Mouse (Mus musculus): ENCODE results near the gene Sorbs2. TPM values are rescaled to one million over a fixed set of nuclear protein-coding genes. Genes with fewer than 3 reads are reported as not detected.

Sorbs2 gene
- polyA plus RNA-seq, 1 experiment from 2014 or later, result 77.9 TPM

DNA sequence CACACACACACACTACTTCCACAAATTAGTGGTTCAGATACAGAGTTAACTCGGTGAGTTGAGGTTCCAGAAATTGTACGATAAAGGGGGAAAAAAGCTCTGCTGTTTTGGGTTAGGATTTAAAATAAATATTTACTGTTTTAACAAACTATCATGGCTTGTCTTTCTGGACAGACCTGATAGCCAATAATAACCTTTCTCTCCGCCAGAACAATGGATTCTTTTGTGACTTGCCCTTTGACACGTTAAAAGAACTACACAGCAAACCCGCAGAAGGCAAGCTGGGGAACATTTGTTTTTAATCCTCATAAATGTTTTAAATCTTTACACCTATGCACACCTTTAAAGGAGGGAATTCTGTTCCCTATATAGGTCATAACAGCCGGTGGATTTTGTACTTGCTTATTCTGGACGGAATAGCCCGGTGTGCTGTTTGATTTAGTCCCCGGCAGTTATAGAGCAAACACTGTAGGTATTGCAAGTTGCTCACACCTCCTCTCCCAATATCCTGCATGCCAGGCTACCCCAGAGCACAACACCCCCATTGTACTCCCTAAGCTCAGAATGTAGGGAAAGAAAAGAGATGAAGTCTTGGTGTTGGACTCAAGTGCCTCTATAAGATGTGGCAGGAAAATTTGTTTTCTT, 121.0 kb downstream of the Sorbs2 start:
- H3K27ac ChIP-seq, result peak overlapping the region; percentile 98
- WGBS, result 7% methylated on average over 9 of the region's 9 CpGs

DNA sequence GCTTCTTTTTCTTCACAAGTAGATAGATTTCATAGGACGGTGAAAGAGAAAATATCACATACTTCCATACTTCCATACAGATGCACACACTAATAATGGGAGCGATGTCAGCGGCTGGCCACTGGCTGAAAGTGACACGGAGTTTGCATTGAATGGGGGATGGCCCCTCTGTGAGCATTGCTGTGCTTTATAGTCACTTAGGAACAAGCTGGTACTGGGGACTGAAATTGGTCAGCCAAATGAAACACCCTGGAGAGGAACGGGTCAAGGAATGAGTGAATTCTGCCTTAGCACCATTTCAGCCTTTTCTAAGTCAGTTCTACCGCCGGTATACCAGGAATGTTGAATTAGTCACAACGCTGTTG, 121.5 kb downstream of the Sorbs2 start:
- Histone ChIP-seq H3K36me3 (no peaks in the 10 kb centered on the region), H3K9me3 (no peaks in the 10 kb centered on the region), H3K4me2 (replicated peaks) (peak overlapping the region; percentile 71), H3K27ac (peak overlapping the region; percentile 98; the same call in 1 of the 2 replicates), H3K27me3 (no peaks in the 10 kb centered on the region), H3K4me1 (replicated peaks) (peaks cover 39% of the 10 kb centered on the region), H3K4me3 (replicated peaks) (peak overlapping the region; percentile 64), H3K9ac (replicated peaks) (peak overlapping the region; percentile 88)
- ATAC-seq, result no peak
- 35% methylated on average over 8 of the region's 8 CpGs for WGBS

More for the DNA sequence above, 121.0 kb downstream of the Sorbs2 start:
- no peaks in the 10 kb centered on the region for H3K36me3 ChIP-seq
- peak overlapping the region; percentile 64 for H3K4me3 ChIP-seq (replicated peaks)
- no peaks in the 10 kb centered on the region for H3K27me3 ChIP-seq
- H3K4me2 ChIP-seq (replicated peaks), result peak overlapping the region; percentile 71
- ATAC-seq, result no peak
- peaks cover 39% of the 10 kb centered on the region for H3K4me1 ChIP-seq (replicated peaks)
- peak overlapping the region; percentile 88 for H3K9ac ChIP-seq (replicated peaks)
- H3K9me3 ChIP-seq, result no peaks in the 10 kb centered on the region

DNA sequence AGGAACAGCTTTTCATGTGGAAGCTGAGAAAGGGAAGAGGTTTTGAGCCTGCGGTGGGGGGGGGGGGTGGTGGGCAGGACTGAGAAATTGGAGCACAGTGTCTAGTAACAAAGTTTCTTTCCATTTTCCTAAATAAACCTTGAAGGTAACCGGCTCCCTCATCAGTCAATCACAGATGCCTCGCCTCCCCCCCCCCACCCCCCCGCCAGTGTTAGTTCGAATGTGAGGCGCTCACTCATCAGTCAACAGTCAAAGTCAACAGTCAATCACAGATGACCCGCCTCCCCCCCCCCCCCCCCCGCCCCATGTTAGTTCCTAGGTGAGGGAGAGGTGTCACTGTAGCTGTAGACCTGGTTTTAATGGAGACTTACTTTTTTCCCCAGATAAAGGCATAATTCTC, 123.4 kb downstream of the Sorbs2 start:
- 85% methylated on average over 8 of the region's 8 CpGs for WGBS
- H3K4me3 ChIP-seq (replicated peaks), result no peak overlapping the region
- no peak for ATAC-seq

DNA sequence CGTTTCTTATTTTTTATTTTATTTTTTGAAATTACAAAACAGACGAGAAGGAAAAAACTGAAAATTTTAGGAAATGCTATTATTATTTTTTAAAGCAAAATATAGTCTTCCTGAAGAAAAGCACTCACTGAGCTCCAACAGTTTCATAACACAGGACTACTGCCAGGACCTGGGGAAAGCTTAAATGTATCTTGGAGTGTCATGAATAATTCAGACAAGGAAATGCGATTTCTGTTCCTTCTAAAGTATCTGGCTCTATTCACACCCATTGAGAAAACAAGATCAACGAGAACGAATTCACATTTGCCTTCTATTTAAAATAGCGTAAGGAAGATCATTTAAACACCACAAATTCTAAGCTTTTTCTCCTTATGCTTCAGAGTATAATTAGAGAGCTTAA, 127.6 kb downstream of the Sorbs2 start:
- H3K4me2 ChIP-seq (replicated peaks), result no peak overlapping the region
- H3K27me3 ChIP-seq, result no peaks in the 10 kb centered on the region
- H3K4me3 ChIP-seq (replicated peaks), result no peak overlapping the region
- H3K9ac ChIP-seq (replicated peaks), result no peak overlapping the region
- no peaks in the 10 kb centered on the region for H3K36me3 ChIP-seq
- WGBS, result 72% methylated on average over 6 of the region's 6 CpGs
- no peaks in the 10 kb centered on the region for H3K9me3 ChIP-seq
- H3K27ac ChIP-seq, result no peak overlapping the region
- peaks cover 5% of the 10 kb centered on the region for H3K4me1 ChIP-seq (replicated peaks)
- no peak for ATAC-seq

More for the DNA sequence above, 123.4 kb downstream of the Sorbs2 start:
- no peaks in the 10 kb centered on the region for H3K27me3 ChIP-seq
- no peaks in the 10 kb centered on the region for H3K36me3 ChIP-seq
- peaks cover 36% of the 10 kb centered on the region for H3K4me1 ChIP-seq (replicated peaks)
- H3K9ac ChIP-seq (replicated peaks), result no peak overlapping the region
- H3K9me3 ChIP-seq, result no peaks in the 10 kb centered on the region
- H3K4me2 ChIP-seq (replicated peaks), result no peak overlapping the region
- H3K27ac ChIP-seq, result no peak overlapping the region

DNA sequence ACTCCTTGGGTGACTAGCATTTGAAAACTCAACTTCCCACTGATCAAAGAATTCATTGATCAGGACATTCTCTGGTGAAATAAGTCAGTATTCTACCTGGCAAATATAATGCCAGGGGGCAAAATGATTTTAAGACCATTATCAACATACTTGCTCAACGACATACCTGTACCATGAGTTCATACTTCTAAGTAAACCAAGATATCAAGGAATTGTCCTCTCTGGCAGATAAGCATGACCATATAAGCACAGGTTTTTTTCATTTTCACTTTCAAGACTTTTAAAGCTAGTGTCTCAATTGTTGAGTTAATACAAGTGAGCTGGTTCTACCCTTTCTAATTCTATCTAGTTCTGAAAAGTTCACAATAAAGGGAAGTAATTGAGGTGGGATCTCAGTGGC, 130.2 kb downstream of the Sorbs2 start:
- Histone ChIP-seq H3K4me3 (replicated peaks) (no peak overlapping the region), H3K27me3 (no peaks in the 10 kb centered on the region), H3K27ac (no peak overlapping the region), H3K4me1 (replicated peaks) (no peaks in the 10 kb centered on the region), H3K4me2 (replicated peaks) (no peak overlapping the region), H3K9me3 (no peaks in the 10 kb centered on the region), H3K36me3 (no peaks in the 10 kb centered on the region), H3K9ac (replicated peaks) (no peak overlapping the region)
- WGBS, result 100% methylated on average over 1 of the region's 1 CpGs
- ATAC-seq, result no peak

DNA sequence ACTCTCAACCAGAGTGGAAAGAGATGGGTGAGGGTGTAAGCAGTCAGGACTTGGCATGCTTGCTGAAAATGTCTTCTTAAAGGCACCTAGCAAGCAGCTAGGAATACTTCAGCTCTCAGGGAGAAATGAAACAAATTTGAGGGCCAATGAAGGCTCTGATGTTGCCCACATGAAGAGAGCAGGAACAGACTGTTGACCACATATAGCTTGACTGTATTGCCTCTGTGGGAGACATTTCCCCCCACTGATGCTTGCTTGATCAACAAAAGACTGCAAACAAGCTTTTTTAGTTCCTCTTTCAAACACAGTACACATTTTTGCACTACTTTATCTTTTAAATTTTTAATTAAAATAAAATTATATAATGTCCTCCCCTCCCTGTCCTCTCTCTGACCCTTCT, 131.9 kb downstream of the Sorbs2 start:
- no peak for ATAC-seq
- H3K4me1 ChIP-seq (replicated peaks), result no peaks in the 10 kb centered on the region
- H3K9me3 ChIP-seq, result no peaks in the 10 kb centered on the region
- no peak overlapping the region for H3K9ac ChIP-seq (replicated peaks)
- no peak overlapping the region for H3K27ac ChIP-seq
- no peak overlapping the region for H3K4me2 ChIP-seq (replicated peaks)
- H3K27me3 ChIP-seq, result no peaks in the 10 kb centered on the region
- no peak overlapping the region for H3K4me3 ChIP-seq (replicated peaks)
- H3K36me3 ChIP-seq, result no peaks in the 10 kb centered on the region

DNA sequence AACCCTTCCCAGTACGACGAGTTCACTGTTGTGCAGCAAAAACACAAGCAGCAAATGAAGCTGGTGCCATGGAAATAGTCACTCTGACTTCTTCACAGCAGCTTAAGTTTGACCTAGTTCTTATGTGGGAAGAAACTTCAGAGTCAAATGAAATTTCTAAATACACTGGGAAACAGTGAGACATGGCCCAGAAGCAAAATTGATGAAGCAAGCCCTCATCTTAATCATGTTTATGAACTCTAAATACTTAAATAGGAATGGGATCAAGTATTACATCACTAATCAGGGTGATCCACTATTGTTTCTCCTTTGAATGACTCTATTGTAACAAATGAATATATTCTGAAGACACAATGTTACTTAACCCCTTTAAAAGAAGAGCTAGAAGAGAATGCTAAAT, 137.1 kb downstream of the Sorbs2 start:
- Histone ChIP-seq H3K9me3 (no peaks in the 10 kb centered on the region), H3K9ac (replicated peaks) (no peak overlapping the region), H3K27me3 (no peaks in the 10 kb centered on the region), H3K4me2 (replicated peaks) (no peak overlapping the region), H3K36me3 (peaks cover 7% of the 10 kb centered on the region; the same call in 1 of the 2 replicates), H3K4me1 (replicated peaks) (no peaks in the 10 kb centered on the region), H3K4me3 (replicated peaks) (no peak overlapping the region), H3K27ac (no peak overlapping the region)
- ATAC-seq, result no peak
- 78% methylated on average over 2 of the region's 2 CpGs for WGBS

DNA sequence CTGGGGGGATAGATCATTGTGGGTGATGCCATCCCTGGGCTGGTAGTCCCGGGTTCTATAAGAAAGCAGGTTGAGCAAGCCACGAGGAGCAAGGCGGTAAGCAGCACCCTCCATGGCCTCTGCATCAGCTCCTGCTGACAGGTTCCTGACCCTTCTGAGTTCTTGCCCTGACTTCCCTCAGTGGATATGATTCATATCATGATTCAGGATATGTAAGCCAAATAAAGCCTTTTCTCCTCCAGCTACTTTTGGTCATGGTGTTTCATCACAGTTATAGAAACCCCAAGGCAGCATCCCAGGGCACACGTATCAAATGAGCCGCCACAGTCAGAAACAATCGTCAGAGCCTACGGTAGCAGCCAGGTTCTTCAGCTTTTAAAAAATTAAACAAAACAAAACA, 141.5 kb downstream of the Sorbs2 start:
- 95% methylated on average over 7 of the region's 7 CpGs for WGBS
- Histone ChIP-seq H3K4me2 (replicated peaks) (no peak overlapping the region), H3K4me1 (replicated peaks) (no peaks in the 10 kb centered on the region), H3K9ac (replicated peaks) (no peak overlapping the region), H3K27ac (no peak overlapping the region), H3K27me3 (no peaks in the 10 kb centered on the region), H3K4me3 (replicated peaks) (no peak overlapping the region), H3K9me3 (no peaks in the 10 kb centered on the region), H3K36me3 (peaks cover 7% of the 10 kb centered on the region; the same call in 1 of the 2 replicates)
- no peak for ATAC-seq

DNA sequence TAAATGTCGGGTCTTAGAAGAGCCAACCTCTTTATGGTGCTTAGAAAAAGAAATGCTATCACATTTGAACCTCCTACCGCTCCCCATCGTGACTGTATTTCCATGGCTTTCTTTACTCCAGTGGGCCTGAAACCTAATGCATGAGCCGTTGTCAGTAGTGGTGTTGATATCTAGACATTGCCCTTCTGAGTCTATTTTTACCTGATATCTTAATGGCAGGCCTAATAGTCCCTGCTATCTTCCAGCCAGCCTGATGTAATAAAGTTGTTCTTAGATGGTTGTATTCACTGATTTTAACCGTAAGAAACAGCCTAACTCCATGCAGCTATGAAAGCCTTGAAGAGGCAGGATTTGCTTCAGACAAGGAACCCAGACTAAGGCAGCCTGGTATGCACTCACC, 142.4 kb downstream of the Sorbs2 start:
- no peak overlapping the region for H3K4me2 ChIP-seq (replicated peaks)
- 93% methylated on average over 5 of the region's 5 CpGs for WGBS
- no peaks in the 10 kb centered on the region for H3K27me3 ChIP-seq
- no peak overlapping the region for H3K9ac ChIP-seq (replicated peaks)
- no peak overlapping the region for H3K27ac ChIP-seq
- no peaks in the 10 kb centered on the region for H3K9me3 ChIP-seq
- peaks cover 7% of the 10 kb centered on the region; the same call in 1 of the 2 replicates for H3K36me3 ChIP-seq
- peaks cover 7% of the 10 kb centered on the region for H3K4me1 ChIP-seq (replicated peaks)
- H3K4me3 ChIP-seq (replicated peaks), result no peak overlapping the region
- no peak for ATAC-seq

DNA sequence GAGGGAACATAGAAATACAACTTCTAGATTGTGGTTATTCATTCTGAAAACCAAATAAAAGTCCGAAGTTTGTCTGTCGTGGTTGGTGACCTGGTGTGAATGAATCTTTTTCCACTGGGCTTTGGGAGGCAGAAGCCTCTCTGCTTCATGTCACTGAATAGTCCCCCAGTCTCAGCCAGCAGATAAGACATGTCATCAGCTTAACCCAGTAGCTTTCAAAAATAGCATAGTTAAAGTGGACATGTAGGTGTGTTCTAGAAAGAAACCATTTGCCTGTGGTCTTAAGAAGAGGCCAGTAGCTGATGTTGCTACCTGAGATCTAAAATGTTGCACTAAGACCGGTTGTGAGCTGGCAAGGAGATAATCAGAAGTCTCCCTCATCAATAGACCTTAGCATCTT, 150.4 kb downstream of the Sorbs2 start:
- H3K27me3 ChIP-seq, result no peaks in the 10 kb centered on the region

DNA sequence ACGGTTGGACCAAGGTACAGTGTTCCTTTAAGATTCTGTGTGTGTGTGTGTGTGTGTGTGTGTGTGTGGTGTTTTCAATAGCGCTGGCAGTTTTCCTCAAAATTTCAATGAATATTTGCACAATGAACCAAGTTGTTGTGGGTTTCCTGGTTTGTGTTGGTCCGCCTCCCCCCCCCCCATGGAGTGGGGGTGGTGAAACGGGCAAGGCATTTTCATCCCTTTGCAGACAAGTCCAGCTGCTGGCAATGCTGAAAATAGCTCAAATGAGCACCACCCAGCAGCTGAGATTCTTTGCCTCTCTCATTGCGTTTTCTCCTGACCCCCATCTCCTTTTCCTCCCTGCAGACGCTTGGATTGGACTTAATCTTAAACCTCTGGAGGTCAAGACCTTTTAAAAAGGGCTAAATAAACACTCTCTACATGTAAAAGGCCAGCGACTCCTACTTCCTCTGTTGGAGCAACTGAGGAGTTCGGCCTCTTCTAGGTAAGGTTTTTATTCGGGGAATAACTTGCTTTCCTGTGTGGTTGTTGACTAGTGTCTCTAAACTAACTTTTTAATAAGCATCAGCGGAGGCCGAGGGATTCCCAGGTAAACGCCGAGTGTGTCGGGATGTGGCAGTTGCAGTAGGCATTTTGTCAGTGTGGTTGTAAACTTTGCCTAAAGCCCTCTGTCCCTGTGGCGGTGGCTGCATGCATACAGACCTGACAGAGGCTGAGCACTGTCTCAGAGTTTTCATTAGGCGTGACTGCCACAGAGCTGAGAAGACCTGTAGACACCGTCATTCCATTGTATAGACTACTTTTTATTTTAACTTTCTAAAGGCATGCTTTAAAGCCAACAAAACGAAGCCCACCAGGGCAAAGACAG, 151.1 kb downstream of the Sorbs2 start:
- H3K9me3 ChIP-seq, result no peaks in the 10 kb centered on the region
- no peak for ATAC-seq
- no peaks in the 10 kb centered on the region for H3K27me3 ChIP-seq
- peaks cover 26% of the 10 kb centered on the region for H3K4me1 ChIP-seq (replicated peaks)
- H3K36me3 ChIP-seq, result peaks cover 10% of the 10 kb centered on the region; the same call in 1 of the 2 replicates
- H3K9ac ChIP-seq (replicated peaks), result 0 out of 2 replicates have a peak overlapping the region, but pooled peaks have one; percentile 16
- no peak overlapping the region for H3K4me2 ChIP-seq (replicated peaks)
- H3K27ac ChIP-seq, result no peak overlapping the region
- H3K4me3 ChIP-seq (replicated peaks), result no peak overlapping the region
- 19% methylated on average over 18 of the region's 18 CpGs for WGBS

More for the DNA sequence above, 150.4 kb downstream of the Sorbs2 start:
- ATAC-seq, result no peak
- WGBS, result 60% methylated on average over 3 of the region's 3 CpGs
- Histone ChIP-seq H3K36me3 (peaks cover 7% of the 10 kb centered on the region; the same call in 1 of the 2 replicates), H3K4me3 (replicated peaks) (no peak overlapping the region), H3K4me1 (replicated peaks) (peaks cover 26% of the 10 kb centered on the region), H3K27ac (no peak overlapping the region), H3K4me2 (replicated peaks) (no peak overlapping the region), H3K9me3 (no peaks in the 10 kb centered on the region), H3K9ac (replicated peaks) (0 out of 2 replicates have a peak overlapping the region, but pooled peaks have one; percentile 16)

DNA sequence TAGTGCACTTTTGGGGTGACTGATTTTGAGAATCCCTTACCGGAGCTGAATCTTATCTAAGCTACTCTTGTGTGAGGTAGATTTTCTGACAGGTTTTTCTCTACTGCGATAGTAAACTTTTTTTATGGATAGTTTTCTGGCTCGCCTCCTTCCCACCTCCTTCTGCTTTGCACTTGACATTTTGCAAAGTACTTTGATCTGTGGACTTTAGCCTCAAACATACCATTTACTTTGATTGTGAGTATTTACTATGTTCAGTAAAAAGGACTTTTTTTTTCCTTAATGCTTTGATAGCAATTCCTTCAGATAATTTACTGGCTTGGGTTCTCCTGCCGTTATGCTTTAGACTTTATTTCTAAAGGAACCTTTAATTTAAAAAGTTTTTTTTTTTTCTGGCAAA, 151.9 kb downstream of the Sorbs2 start:
- Histone ChIP-seq H3K36me3 (peaks cover 10% of the 10 kb centered on the region; the same call in 1 of the 2 replicates), H3K27ac (no peak overlapping the region), H3K9me3 (no peaks in the 10 kb centered on the region), H3K4me3 (replicated peaks) (no peak overlapping the region), H3K9ac (replicated peaks) (no peak overlapping the region), H3K4me1 (replicated peaks) (peaks cover 25% of the 10 kb centered on the region), H3K4me2 (replicated peaks) (no peak overlapping the region), H3K27me3 (no peaks in the 10 kb centered on the region)
- no peak for ATAC-seq
- WGBS, result 64% methylated on average over 4 of the region's 4 CpGs
